Mouse (Mus musculus): ENCODE data around the gene Nutf2.

Nutf2 gene

DNA sequence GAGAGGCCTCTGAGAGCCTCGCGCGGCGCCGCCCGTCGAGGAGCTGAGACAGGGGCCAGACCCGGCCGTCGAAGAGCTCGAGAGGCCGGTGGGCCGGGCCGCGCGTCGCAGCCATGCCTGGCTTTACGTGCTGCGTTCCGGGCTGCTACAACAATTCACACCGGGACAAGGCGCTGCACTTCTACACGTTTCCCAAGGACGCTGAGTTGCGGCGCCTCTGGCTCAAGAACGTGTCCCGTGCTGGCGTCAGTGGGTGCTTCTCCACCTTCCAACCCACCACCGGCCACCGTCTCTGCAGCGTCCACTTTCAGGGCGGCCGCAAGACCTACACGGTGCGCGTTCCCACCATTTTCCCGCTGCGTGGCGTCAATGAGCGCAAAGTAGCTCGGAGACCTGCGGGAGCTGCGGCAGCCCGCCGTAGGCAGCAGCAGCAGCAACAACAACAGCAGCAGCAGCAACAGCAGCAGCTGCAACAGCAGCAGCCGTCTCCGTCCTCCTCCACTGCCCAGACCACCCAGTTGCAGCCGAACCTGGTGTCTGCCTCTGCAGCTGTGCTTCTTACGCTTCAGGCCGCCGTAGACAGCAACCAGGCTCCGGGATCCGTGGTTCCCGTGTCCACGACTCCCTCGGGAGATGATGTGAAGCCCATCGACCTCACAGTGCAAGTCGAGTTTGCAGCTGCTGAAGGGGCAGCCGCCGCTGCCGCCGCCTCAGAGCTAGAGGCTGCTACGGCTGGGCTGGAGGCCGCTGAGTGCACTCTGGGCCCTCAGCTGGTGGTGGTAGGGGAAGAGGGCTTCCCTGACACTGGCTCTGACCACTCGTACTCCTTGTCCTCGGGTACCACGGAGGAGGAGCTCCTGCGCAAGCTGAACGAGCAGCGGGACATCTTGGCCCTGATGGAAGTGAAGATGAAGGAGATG lies 4.9 kb upstream of the Nutf2 start:
- DNase-seq (ENCODE audit: low spot score): peak; percentile 35

DNA sequence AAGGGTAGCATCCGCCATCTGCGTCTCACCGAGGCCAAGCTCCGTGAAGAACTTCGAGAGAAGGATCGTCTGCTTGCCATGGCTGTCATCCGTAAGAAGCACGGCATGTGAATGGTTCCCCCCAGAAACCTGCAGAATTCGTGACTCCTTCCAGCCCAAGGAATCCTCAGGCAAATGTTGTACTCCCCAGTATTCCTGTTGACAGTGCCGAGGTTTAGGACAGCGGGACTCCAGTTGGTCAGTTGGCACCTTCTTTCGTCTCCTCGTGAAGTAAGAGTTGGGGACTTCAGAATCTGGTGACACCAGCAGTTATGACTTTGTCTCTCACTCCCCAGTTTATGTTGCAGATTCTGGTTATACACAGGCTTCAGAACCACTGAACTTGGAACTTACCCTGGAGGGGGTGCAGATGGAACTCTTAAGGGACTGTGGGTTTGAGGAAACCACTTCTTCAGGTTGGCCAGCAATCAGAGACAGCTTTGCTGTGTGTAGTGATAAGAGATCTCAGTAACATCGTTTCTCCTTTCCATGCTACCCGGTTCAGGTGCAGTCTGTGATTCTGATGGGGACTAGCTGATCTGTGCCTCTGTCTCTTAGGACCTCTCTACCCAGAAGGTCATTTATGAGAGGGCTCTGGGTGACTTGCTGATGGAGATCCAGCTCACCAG lies 4.1 kb upstream of the Nutf2 start:
- peak; percentile 32 for DNase-seq (ENCODE audit: low spot score)

DNA sequence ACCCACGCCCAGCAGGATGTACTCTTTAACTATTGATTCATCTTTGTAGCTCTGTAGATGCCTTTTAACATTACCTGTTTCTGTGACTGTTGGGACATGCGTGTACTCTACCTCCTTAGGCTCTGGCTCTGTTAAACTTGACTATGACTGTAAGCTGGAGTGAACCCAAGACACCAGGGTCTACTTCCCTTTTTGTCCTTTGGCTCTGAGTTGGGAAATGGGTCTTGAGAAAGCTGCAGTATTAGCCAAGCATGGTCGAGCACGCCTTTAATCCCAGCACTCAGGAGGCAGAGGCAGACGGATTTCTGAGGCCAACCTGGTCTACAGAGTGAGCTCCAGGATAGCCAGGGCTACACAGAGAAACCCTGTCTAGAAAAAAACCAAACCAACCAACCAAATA lies 1.9 kb upstream of the Nutf2 start:
- no peak for DNase-seq (ENCODE audit: low spot score)

DNA sequence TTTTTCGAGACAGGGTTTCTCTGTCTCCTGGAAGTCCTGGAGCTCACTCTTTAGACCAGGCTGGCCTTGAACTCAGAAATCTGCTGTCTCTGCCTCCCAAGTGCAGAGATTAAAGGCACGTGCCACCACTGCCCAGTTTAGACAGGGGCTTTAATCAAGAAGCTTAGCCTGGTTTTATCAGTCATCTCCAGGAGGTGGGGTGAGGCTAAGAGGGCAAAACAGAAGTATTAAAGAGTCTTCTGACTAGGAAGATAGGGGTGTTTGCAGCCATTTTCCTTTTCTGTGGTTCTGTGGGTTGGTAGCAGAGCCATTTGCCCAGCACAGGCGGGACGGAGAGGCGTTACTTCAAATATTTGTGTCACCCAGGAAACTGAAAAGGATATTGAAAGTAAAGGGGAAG lies 1.1 kb upstream of the Nutf2 start:
- DNase-seq (ENCODE audit: low spot score): no peak

- peak; percentile 65 for DNase-seq (ENCODE audit: low spot score)
These were observed 1.6 kb downstream of the Nutf2 start for GRCm38 (mm10) chr8:105861951-105862350.

DNA sequence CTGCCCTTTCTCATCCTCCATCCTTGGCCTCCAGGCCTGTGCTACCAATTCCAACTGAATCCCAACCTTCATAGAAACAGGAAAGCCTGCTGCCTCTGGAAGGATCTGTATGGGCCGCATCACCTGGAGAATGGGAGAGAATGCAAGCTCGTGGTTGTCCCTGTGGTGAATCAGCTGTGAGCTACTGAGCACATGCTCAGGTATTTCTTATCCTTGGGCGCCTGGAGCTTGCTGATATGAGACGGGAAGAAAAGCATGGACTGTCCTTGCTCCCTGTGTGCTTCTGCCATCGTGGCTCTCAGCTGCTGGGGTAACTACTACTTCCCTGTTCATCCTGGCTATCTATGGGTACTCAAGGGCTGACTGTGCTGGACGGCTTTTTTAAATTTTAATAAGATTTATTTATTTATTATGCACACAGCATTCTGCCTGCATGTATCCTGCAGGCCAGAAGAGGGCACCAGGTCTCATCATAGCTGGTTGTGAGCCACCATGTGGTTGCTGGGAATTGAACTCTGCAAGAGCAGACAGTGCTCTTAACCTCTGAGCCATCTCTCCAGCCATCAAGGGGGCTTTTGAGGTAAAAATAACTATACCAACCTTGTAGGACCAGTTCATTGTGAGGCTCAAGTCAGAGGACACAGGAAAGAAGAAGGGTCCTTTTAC lies 6.1 kb downstream of the Nutf2 start:
- no peak for DNase-seq (ENCODE audit: low spot score)

- DNase-seq (ENCODE audit: low spot score): no peak
These were observed 13.9 kb downstream of the Nutf2 start for GRCm38 (mm10) chr8:105874301-105874700.

GRCm38 (mm10) chr8:105880754-105881520 lies 20.6 kb downstream of the Nutf2 start, which contains the start of gene Edc4:
Gene Edc4, plus strand, starts transcription at chr8:105880881.
- DNase-seq (ENCODE audit: low spot score): peak; percentile 89

DNA sequence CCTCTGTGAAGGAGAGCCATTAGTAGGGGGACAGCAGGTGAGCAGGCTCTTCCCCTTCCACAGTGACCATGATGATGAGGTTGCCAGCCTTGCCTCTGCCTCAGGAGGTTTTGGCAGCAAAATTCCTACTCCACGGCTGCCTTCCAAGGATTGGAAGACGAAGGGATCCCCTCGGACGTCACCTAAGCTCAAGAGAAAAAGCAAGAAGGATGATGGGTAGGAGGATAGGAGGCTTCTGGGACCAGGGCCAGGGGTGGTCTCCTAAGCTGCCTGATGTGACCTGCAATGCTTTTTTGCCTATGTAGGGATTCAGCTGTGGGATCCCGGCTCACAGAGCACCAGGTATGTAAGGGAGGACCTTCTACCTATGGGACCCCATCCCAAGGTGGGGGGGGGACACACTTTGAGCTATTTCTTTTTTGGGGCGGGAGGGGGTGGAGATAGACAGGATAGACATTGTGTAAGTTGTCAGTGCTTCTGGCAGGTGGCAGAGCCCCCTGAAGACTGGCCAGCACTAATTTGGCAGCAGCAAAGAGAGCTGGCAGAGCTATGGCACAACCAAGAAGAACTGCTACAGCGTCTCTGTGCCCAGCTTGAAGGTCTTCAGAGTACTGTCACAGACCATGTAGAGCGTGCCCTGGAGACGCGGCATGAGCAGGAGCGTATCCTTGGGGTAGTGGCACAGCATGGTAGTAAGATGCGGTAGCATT lies 29.5 kb downstream of the Nutf2 start:
- no peak for DNase-seq (ENCODE audit: low spot score)

- peak; percentile 40 for DNase-seq (ENCODE audit: low spot score)
These were observed 30.5 kb downstream of the Nutf2 start for GRCm38 (mm10) chr8:105890870-105891269.

- peak; percentile 42 for DNase-seq (ENCODE audit: low spot score)
These were observed 32.1 kb downstream of the Nutf2 start for GRCm38 (mm10) chr8:105892432-105892831.

DNA sequence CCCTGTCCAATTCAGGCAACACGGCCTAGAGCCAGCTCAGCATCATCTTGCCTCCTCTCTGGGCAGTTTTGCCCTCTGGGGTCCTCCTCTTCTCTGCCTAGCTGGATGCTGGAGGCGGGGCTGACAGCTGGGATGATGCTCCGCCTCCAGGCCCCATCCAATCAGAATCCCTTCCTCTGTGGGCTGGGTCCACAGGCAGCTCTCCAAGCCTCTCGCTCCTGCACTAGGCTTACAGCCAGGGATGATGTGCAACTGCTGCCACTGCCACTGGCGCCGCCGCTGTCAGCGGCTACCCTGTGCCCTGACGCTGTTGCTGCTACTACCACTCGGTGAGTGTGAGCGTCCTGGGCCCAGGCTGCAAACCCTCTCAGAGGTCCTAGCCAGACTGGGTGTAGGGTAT lies 33.0 kb downstream of the Nutf2 start, which contains the start of gene Nrn1l:
Gene Nrn1l (plus strand): TSS at position 229 of the 400 bp plus-strand sequence.
- peak; percentile 76 for DNase-seq (ENCODE audit: low spot score)

DNA sequence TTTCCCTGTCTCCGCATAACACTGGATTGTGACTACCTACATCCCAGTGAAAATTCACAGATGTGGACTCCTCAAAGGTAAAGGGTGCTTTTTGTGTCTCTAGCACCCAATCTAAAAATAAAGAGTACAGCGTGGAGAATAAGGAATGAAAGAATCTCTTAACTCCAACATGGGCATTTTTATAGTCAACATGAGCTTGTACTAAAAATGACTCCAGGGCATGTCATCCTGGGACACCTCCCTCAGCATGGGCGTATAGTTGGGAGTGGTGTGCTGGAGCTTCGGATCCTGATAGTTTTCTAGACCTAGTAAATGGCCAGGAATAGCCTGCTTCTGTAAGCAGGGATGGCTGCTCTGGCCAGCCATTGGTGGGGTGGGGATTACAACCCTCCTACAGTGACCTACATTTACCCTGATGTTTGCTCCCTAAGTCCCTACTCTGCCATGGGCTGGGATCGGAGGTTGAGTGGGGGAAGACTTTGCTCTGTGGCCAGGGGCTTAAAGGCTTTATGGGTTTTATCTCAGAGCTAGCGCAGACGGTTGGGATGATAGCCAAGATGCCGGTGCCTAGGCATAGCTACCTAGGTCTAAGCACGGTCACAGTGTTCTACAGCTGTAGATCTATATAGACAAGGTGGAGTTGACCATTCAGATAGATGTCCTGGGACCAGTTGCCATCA lies 37.6 kb downstream of the Nutf2 start:
- no peak for DNase-seq (ENCODE audit: low spot score)

GRCm38 (mm10) chr8:105900180-105900940 lies 40.0 kb downstream of the Nutf2 start, which contains the start of gene Pskh1:
Gene Pskh1, plus strand, starts transcription at chr8:105900441.
- peak; percentile 96 for DNase-seq (ENCODE audit: low spot score)

DNA sequence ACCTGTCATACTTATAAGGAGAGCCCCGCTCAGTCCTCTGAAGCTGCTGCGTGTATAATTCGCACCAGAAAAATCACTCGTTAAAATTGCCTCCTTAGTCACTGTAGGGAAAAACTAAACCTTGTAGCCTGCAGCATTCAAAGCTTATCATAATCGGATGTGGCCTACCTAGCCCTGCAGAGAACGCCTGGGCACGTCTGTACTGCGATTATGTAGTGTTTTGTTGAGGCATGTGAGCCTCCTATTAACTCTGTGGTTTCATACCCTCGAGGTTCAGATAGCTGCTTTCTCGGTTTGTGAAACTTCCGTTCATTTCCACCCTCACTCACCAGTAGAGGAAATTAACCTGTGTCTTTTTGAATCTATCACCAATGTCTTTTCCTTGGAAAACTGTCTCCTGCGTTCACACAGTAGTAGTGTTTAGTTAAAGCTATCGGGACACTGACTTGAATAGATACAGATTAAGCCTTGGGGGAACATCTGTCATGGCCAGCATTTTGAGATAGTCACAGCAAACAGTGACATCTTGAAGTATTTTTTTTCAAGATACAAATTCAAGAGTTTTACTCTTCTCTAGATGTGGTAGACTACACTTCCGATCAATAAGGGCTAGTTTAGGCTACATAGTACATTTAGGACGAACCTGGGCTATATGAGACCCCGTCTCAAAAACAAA lies 40.7 kb downstream of the Nutf2 start:
- no peak for DNase-seq (ENCODE audit: low spot score)

DNA sequence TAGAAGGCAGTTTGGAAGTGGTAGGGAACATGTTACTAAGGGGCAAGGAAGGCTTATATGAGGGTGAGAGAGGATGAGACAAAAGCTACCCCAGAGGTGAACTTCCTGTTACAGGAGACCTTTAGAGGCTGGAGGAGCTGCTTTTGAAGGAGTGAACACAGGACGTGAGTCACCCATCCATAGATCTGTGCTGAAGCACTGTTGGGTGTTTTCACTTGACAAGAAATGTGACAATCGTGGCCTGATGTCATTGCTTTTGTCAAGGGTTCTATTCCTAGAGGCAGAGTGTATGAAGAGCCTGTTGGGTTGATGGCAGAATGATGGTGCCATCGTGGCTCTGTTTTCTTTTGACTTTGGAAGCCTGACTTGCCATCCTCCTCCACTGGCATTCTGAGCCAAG lies 59.0 kb downstream of the Nutf2 start:
- DNase-seq (ENCODE audit: low spot score): no peak

DNA sequence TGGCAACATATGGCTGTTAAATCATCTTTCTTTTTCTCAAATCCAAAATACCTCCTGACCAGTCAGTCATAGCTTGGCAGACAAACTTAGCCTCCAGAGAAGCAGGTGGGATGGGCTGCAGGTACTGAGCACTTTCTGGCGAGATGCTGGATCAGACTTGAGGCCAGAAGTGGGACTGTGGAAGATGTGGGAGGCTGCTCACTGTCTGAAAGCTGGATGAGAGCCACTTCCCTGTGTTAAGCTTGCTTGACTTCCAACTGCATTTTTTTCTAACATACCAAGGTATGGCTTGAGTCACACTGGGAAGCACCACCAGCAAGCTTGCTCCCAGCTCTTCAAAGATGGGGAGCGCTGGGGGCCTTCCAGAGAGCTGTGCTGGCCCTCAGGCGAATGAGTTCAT lies 64.7 kb downstream of the Nutf2 start:
- no peak for DNase-seq (ENCODE audit: low spot score)

Measured in adipocyte (in vitro differentiated cells).